Mouse (Mus musculus): ENCODE measurements around the gene Gcc2. TPM values are rescaled to one million over a fixed set of nuclear protein-coding genes. Genes with fewer than 3 reads are reported as not detected.

The Gcc2 gene
- polyA plus RNA-seq (2012; ENCODE audit: insufficient read depth, low replicate concordance), result 4.0 TPM in 1 of 2 replicates, not detected in the other

DNA sequence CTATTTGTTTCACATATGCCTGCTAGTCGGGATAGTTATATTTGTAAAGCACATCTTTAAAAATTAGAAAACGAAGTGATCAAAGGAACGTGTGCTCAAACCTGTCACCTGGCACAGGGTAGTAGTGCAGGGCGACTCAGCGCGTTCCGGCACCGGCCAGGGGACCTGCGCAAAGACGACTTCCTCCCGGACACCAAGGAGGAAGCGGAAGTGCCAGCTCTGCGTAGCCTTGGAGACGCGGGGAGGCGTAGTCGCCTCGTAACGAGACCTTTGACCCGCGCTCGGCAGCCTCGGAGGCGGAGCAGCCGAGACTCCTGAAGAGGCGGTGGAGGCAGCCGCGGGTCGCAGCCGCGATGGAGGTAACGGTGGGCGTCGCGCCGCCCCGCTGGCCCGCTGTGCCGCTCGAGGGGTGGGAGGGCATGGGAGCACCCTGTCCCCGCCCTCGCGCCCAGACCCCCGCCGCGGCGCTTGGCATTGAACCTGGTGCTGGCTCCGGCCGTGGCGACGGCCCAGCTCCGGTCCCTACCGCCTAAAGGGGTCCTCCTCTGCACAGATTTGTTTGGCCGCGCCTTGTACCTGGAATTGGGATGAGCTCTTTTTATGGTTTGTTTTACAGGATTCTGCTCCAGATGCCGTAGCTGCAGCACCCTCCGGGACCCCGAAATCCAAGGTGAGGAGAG, at the start of gene Gcc2:
TSS of gene Gcc2 (plus strand) at position 285 of the 680 bp plus-strand sequence.
- H3K27me3 ChIP-seq (replicated peaks), result no peaks in the 10 kb centered on the region
- H3K36me3 ChIP-seq (replicated peaks; ENCODE audit: low read length), result peaks cover 30% of the 10 kb centered on the region
- H3K9me3 ChIP-seq, result no peaks in the 10 kb centered on the region
- TF ChIP-seq FLI1 (IDR thresholded peaks at IDR 0.05; ENCODE audit: low read length) (no peak), GATA1 (IDR thresholded peaks at IDR 0.05; ENCODE audit: borderline replicate concordance, low read length) (no peak)
- peaks cover 21% of the 10 kb centered on the region for H3K4me1 ChIP-seq
- peak within 1 kb of the TSS; percentile 97 for H3K4me3 ChIP-seq (replicated peaks)

DNA sequence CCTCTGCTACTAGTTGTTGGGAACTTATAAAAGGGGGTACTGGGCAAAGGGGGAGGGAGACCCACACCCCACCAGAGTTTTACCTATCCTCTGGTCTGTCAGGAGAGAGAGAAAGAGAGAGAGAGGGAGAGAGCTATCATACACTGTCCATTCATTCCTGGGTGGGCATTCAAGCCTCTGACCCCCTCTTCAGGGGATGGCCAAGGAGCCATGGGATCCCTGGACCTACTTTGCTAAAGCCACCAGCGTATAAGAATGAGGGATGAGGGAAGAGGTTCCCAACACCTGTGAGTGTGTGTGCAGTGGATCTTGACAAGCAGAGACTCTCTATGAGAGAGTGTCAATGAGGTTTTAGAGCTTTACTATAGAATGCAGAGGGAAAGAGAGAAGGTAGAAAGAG, 49.3 kb upstream of the Gcc2 start:
- Histone ChIP-seq H3K36me3 (replicated peaks; ENCODE audit: low read length) (no peaks in the 10 kb centered on the region), H3K4me1 (no peaks in the 10 kb centered on the region), H3K9me3 (no peaks in the 10 kb centered on the region), H3K4me3 (replicated peaks) (no peak overlapping the region), H3K27me3 (replicated peaks) (no peaks in the 10 kb centered on the region)
- TF ChIP-seq GATA1 (IDR thresholded peaks at IDR 0.05; ENCODE audit: borderline replicate concordance, low read length), result no peak
- TF ChIP-seq FLI1 (IDR thresholded peaks at IDR 0.05; ENCODE audit: low read length), result no peak

DNA sequence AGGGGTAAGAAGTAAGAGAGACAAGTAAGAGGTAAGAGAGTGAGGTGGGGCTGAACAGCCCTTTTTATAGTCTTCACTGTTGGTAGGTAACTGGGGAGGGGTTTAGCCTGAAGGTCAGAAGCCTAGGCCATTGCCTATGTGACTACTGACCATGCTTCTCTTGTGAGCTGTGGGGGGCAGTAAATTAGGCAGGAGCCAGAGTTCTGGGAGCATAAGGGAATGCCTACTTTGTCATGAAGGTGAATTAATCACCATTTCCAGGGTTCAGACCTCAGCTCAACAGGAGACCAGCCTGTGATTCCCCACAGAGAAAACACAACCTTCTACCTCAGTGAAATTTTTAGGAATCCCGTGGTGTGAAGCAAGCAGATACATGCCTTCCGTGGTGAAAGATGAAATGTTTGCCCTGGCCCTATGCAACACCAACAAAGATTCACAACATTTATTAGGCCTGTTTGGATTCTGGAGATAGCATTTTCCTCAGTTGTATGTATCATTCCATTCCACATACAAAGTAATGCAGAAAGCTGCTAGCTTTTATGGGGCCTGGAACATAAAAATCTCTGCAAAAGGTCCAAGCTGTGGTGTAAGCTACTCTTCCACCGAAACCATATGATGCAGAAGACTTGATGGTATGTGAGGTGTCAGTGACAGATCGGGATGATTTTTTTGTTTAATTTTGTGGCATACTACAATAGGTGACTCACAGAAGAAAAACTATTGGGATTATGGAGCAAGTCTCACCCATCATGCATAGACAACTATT, 48.5 kb upstream of the Gcc2 start:
- no peaks in the 10 kb centered on the region for H3K36me3 ChIP-seq (replicated peaks; ENCODE audit: low read length)
- no peaks in the 10 kb centered on the region for H3K4me1 ChIP-seq
- no peaks in the 10 kb centered on the region for H3K27me3 ChIP-seq (replicated peaks)
- no peaks in the 10 kb centered on the region for H3K9me3 ChIP-seq
- no peak for TF ChIP-seq FLI1 (IDR thresholded peaks at IDR 0.05; ENCODE audit: low read length)
- no peak for TF ChIP-seq GATA1 (IDR thresholded peaks at IDR 0.05; ENCODE audit: borderline replicate concordance, low read length)
- no peak overlapping the region for H3K4me3 ChIP-seq (replicated peaks)

DNA sequence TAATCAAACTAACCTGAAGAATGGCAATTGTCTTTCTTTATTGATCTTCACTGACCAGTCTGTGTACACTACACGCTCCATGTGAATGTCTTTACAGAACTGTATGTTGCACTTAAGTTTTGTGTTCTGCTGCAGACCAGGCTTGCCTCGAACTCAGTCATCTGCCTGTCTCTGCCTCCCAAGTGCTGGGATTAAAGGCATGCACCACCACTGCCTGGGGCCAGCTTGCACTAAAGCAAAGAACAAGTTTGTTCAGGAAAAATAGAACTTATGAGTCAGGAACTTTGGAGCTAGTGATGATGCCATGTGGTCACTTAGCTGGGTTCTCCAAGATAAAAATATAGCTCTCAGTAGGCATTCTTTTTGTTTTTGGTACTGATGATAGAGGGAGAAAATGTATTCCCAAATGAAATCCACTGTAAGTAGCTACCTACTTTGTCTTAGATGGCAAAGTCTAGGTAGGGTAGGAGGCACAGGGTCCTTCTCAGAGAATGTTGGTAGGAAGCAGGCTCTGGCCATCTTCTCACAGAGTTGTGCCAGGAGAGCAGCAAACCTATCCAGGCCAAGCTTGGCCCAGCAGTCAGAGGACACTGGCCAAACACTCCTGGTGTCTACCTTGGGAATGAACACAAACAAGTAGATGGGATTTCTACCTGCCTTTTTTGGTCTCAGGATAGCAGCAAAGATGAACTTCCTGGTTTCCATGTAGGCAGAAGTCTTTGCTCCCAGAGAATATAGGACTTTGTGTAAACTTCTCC, 45.4 kb upstream of the Gcc2 start:
- H3K9me3 ChIP-seq, result no peaks in the 10 kb centered on the region
- no peaks in the 10 kb centered on the region for H3K27me3 ChIP-seq (replicated peaks)
- no peak for TF ChIP-seq FLI1 (IDR thresholded peaks at IDR 0.05; ENCODE audit: low read length)
- no peak for TF ChIP-seq GATA1 (IDR thresholded peaks at IDR 0.05; ENCODE audit: borderline replicate concordance, low read length)
- no peak overlapping the region for H3K4me3 ChIP-seq (replicated peaks)
- no peaks in the 10 kb centered on the region for H3K4me1 ChIP-seq
- H3K36me3 ChIP-seq (replicated peaks; ENCODE audit: low read length), result no peaks in the 10 kb centered on the region

GRCm38 (mm10) chr10:58210514-58210913, 44.8 kb upstream of the Gcc2 start:
- no peaks in the 10 kb centered on the region for H3K4me1 ChIP-seq
- H3K4me3 ChIP-seq (replicated peaks), result no peak overlapping the region
- H3K27me3 ChIP-seq (replicated peaks), result no peaks in the 10 kb centered on the region
- no peaks in the 10 kb centered on the region for H3K36me3 ChIP-seq (replicated peaks; ENCODE audit: low read length)
- TF ChIP-seq FLI1 (IDR thresholded peaks at IDR 0.05; ENCODE audit: low read length) (no peak), GATA1 (IDR thresholded peaks at IDR 0.05; ENCODE audit: borderline replicate concordance, low read length) (no peak)
- H3K9me3 ChIP-seq, result no peaks in the 10 kb centered on the region

- Histone ChIP-seq H3K36me3 (replicated peaks; ENCODE audit: low read length) (no peaks in the 10 kb centered on the region), H3K9me3 (no peaks in the 10 kb centered on the region), H3K27me3 (replicated peaks) (no peaks in the 10 kb centered on the region), H3K4me1 (no peaks in the 10 kb centered on the region), H3K4me3 (replicated peaks) (no peak overlapping the region)
- TF ChIP-seq FLI1 (IDR thresholded peaks at IDR 0.05; ENCODE audit: low read length), result no peak
- TF ChIP-seq GATA1 (IDR thresholded peaks at IDR 0.05; ENCODE audit: borderline replicate concordance, low read length), result no peak
Measured at GRCm38 (mm10) chr10:58211213-58211612, 44.1 kb upstream of the Gcc2 start.

DNA sequence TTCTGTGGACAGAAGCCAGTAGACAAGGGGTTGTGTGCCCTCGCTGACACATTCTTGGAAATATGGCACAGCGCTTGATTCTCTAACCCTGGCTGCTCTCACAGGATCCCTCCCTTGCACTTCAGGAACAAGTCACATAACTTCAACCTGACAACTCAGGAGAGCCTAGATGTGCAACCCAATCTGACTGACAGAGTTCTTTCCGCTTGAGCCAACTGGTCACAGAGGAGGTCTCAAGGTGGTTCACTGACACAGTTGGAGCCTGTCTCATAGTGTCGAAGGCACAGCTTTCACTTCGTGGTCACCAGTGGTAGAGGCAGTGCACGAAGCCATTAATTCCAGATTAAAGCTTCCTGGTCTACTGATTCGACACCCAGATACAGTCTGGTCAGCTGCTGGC, 43.1 kb upstream of the Gcc2 start:
- H3K4me1 ChIP-seq, result no peaks in the 10 kb centered on the region
- no peak for TF ChIP-seq FLI1 (IDR thresholded peaks at IDR 0.05; ENCODE audit: low read length)
- no peak for TF ChIP-seq GATA1 (IDR thresholded peaks at IDR 0.05; ENCODE audit: borderline replicate concordance, low read length)

DNA sequence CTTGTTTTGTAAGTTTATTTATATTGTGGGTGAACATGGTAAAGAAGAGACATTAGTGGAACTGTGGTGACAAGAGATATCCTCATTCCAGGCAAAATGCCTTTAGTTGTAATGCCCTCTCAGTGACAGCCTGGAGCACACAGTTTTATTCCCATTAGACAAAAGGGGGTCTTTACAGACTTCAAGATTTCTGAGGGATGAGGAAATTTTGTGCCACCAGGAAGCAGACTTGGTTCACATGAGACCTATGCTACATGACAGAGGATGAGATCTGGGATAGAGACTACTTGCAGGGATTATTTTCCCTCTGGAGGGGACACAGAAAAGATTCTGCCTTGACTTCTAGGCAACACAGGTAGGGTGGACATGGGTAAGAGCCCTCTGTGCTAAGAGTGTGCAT, 40.8 kb upstream of the Gcc2 start:
- no peaks in the 10 kb centered on the region for H3K27me3 ChIP-seq (replicated peaks)
- H3K4me3 ChIP-seq (replicated peaks), result no peak overlapping the region
- 0 out of 2 replicates have a peak, but pooled peaks cover 2% of the 10 kb centered on the region for H3K9me3 ChIP-seq
- TF ChIP-seq FLI1 (IDR thresholded peaks at IDR 0.05; ENCODE audit: low read length), result no peak
- TF ChIP-seq GATA1 (IDR thresholded peaks at IDR 0.05; ENCODE audit: borderline replicate concordance, low read length), result no peak
- no peaks in the 10 kb centered on the region for H3K4me1 ChIP-seq
- H3K36me3 ChIP-seq (replicated peaks; ENCODE audit: low read length), result no peaks in the 10 kb centered on the region

More for the DNA sequence above, 43.1 kb upstream of the Gcc2 start:
- Histone ChIP-seq H3K9me3 (0 out of 2 replicates have a peak, but pooled peaks cover under 1% of the 10 kb centered on the region), H3K4me3 (replicated peaks) (no peak overlapping the region), H3K36me3 (replicated peaks; ENCODE audit: low read length) (no peaks in the 10 kb centered on the region), H3K27me3 (replicated peaks) (no peaks in the 10 kb centered on the region)

GRCm38 (mm10) chr10:58214934-58215333, 40.4 kb upstream of the Gcc2 start:
- Histone ChIP-seq H3K4me1 (no peaks in the 10 kb centered on the region), H3K36me3 (replicated peaks; ENCODE audit: low read length) (no peaks in the 10 kb centered on the region), H3K9me3 (0 out of 2 replicates have a peak, but pooled peaks cover 2% of the 10 kb centered on the region), H3K4me3 (replicated peaks) (no peak overlapping the region), H3K27me3 (replicated peaks) (no peaks in the 10 kb centered on the region)
- TF ChIP-seq GATA1 (IDR thresholded peaks at IDR 0.05; ENCODE audit: borderline replicate concordance, low read length) (no peak), FLI1 (IDR thresholded peaks at IDR 0.05; ENCODE audit: low read length) (no peak)
